Mouse (Mus musculus) brain, embryonic 14.5 days (tissue): ENCODE data around the gene Tpbgl. TPM values are rescaled to one million over a fixed set of nuclear protein-coding genes. Genes with fewer than 3 reads are reported as not detected.

ENCODE experiments used
- DNase-seq: peaks from one replicate; pipeline ENCODE4 v3.0.0-alpha.2; 2011; ENCODE audit warnings: low read depth
- CTCF ChIP-seq: fragments of 200-500 bp; IDR thresholded peaks from 2 replicates; pipeline ENCODE4 v1.5.1; 2012; ENCODE audit warnings: inconsistent platforms, mild to moderate bottlenecking, moderate library complexity, borderline replicate concordance; ENCODE audit not compliant: insufficient read depth, insufficient read length; ENCODE audit errors: extremely low read depth
- POLR2A ChIP-seq: fragments of 200-500 bp; IDR thresholded peaks from 2 replicates; pipeline ENCODE4 v1.6.1; 2012; ENCODE audit warnings: mild to moderate bottlenecking, inconsistent platforms, borderline replicate concordance; ENCODE audit not compliant: poor library complexity, insufficient read depth, insufficient read length, severe bottlenecking; ENCODE audit errors: extremely low read depth
- polyA plus RNA-seq: library from polyadenylated mRNA; depleted of rRNA; stranded (reverse); fragments of >200 nt; gene quantifications from 2 replicates; pipeline ENCODE4 v1.2.3, GENCODE M21; 2012

Gene Tpbgl
- polyA plus RNA-seq, 1 experiment, result 1.7 TPM

DNA sequence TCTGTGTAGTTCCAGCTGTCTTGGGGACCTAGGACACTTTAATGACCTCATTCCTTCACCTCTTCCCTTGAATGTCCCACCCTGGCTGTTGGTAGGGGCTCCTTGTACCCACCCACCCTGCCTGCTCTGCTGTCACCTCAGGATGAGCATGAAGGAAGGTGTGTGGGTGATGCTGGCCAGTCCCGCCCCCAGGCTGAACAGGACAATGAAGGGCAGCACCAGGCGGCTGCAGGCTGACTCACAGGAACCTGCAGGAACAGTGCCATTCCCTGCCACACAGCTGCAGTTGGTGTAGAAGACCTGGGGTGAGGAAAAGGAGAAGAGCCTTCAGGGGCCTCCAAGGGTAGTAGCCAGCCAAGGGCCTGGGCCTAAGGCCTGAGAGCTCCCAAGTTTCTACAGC, 35.4 kb upstream of the Tpbgl start:
- no peak for DNase-seq
- TF ChIP-seq POLR2A (no peak), CTCF (no peak)

DNA sequence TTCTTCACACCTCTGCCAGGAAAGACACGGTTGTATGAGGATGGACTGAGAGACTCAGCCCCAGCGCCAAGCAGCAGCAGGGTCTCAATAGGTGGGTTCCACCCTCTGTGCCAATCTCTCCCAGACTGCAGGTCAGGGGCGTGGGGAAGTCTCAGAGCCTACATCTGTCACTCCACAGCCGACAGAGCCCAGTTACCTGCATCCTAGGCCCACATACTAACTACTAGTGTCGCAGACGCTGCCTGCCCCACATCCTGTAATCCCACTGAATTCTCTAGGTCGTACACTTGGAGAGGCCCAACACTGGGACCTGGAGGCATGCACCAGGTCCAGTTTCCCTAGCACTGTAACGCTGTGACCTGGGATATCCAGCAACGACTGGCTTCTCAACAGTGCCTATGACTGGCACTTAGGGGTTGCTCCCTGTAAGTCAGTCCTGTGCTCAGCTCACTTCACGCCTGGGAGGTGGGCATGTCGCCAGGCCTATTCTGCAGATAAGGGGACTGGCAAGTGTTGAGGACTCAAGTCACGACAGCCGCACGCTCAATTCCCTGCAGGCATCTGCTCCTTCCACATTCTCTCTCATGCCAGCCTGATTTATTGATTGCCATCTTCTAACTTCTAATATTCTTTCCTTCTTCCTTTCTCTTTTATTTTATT, 34.8 kb upstream of the Tpbgl start:
- DNase-seq, result peak; percentile 81
- TF ChIP-seq CTCF (no peak), POLR2A (no peak)

- no peak for TF ChIP-seq POLR2A
- no peak for TF ChIP-seq CTCF
- DNase-seq, result no peak
Observed at GRCm38 (mm10) chr7:99661071-99661470, 34.2 kb upstream of the Tpbgl start.

DNA sequence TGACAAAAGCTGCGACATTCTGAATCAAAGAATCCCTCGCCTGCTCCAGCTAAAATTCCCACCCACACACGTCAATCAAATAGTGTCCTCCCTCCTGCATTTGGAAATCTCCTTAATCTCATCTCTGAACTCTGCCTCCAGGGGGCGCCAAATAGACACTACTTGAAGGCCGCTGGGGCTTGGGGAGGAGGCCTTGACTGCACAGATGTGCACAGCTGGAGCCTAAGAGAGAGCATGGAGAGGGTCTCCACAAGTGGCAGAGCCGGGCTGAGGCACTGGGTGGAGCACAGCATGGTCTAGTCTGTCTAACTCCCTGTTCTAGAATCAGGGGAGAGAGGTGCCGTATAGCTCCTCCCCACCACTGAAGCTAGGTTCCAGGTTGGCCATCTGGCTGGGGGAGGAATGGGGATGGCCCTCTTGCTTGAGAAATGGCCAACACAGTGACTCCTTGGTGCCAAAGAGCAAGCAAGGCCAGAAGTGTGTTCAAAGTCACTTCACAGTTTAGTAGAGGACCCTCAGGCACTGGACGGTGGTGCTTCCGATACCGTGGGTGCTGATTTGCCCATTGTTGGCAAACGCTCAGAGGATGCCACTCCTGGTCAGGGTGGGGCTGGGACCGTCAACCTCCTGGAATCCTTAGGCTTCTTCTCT, 32.6 kb upstream of the Tpbgl start:
- TF ChIP-seq POLR2A (no peak), CTCF (peak; percentile 70; the same call in 1 of the 2 replicates)
- peak; percentile 74 for DNase-seq

GRCm38 (mm10) chr7:99654244-99654643, 27.3 kb upstream of the Tpbgl start:
- TF ChIP-seq POLR2A (no peak), CTCF (no peak)
- DNase-seq, result no peak

GRCm38 (mm10) chr7:99649585-99649984, 22.7 kb upstream of the Tpbgl start:
- no peak for TF ChIP-seq POLR2A
- TF ChIP-seq CTCF, result no peak
- peak; percentile 29 for DNase-seq

DNA sequence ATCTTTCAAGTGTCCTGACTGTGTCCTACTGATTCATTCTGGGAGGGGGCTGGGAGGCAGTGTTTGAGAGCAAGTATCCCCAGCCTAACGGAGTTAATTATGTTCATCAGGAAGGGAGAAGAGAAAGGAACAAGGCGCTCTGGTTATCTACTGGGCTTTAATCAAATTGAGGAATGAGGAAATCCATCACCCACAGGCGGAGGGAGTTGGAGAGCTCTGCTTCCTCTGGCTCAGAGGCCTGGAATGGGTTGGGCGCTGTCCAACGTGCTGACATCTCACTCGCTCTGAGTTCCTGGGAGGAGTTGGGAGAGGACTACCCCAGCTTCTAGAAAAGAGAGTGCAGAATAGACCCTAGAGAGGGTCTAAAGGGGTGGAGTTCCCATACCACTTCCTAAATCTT, 21.7 kb upstream of the Tpbgl start:
- peak; percentile 31 for DNase-seq
- TF ChIP-seq POLR2A (no peak), CTCF (no peak)

- no peak for TF ChIP-seq CTCF
- DNase-seq, result no peak
Observed at GRCm38 (mm10) chr7:99644701-99645100, 17.8 kb upstream of the Tpbgl start.

- no peak for DNase-seq
- TF ChIP-seq CTCF, result no peak
- TF ChIP-seq POLR2A, result no peak
Observed at GRCm38 (mm10) chr7:99642078-99642477, 15.2 kb upstream of the Tpbgl start.

- DNase-seq, result no peak
Observed at GRCm38 (mm10) chr7:99641245-99641644, 14.3 kb upstream of the Tpbgl start.

DNA sequence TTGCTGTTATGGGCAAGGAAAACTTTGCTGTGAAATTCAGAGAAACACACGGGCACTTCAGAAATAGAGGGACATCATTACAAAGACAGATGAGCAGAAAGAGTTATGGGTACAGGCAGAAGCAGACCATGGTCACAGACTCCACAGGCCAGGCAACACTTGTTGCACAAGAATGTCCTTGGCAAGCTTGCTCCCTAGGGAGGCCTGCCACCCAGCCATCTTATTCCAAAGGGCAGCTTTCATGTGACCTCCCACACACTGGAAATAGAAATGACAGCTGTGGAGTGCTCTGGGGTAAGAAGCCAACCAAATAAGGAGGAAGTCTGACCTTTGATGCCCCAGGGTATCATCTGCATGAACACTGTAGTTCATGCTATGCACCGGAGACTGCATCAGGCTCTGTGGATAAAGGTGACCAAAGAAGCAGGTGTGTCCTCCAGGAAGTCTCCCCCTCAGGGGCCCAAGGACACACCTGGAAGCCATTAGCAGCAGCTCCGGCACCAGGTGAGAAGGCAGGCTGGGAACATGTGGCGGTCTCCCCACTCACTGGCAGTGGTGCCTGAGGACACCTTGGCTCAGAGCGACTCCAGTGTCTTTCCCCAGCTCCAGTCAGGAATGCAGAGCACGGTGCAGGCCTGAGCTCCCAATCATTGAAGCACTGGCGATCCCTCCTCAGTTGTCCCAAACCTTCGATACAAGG, 7.2 kb upstream of the Tpbgl start:
- no peak for TF ChIP-seq CTCF
- no peak for TF ChIP-seq POLR2A
- no peak for DNase-seq

More at GRCm38 (mm10) chr7:99641245-99641644, 14.3 kb upstream of the Tpbgl start:
- TF ChIP-seq POLR2A (no peak), CTCF (no peak)

- no peak for DNase-seq
- TF ChIP-seq CTCF (no peak), POLR2A (no peak)
Observed at GRCm38 (mm10) chr7:99632286-99632685, 5.4 kb upstream of the Tpbgl start.

- no peak for DNase-seq
- TF ChIP-seq POLR2A (no peak), CTCF (no peak)
Observed at GRCm38 (mm10) chr7:99627366-99627765, 463 bp upstream of the Tpbgl start.
